Mouse (Mus musculus) brain, embryonic 14.5 days (tissue): Measurements from ENCODE around the gene Sox9. TPM values are rescaled to one million over a fixed set of nuclear protein-coding genes. Genes with fewer than 3 reads are reported as not detected.

Source experiments
- DNase-seq: peaks from one replicate; pipeline ENCODE4 v3.0.0-alpha.2; 2011; ENCODE audit warnings: low read depth
- CTCF ChIP-seq: fragments of 200-500 bp; IDR thresholded peaks from 2 replicates; pipeline ENCODE4 v1.5.1; 2012; ENCODE audit warnings: inconsistent platforms, mild to moderate bottlenecking, moderate library complexity, borderline replicate concordance; ENCODE audit not compliant: insufficient read depth, insufficient read length; ENCODE audit errors: extremely low read depth
- POLR2A ChIP-seq: fragments of 200-500 bp; IDR thresholded peaks from 2 replicates; pipeline ENCODE4 v1.6.1; 2012; ENCODE audit warnings: mild to moderate bottlenecking, inconsistent platforms, borderline replicate concordance; ENCODE audit not compliant: poor library complexity, insufficient read depth, insufficient read length, severe bottlenecking; ENCODE audit errors: extremely low read depth
- polyA plus RNA-seq: library from polyadenylated mRNA; depleted of rRNA; stranded (reverse); fragments of >200 nt; gene quantifications from 2 replicates; pipeline ENCODE4 v1.2.3, GENCODE M21; 2012; rRNA removed

Gene Sox9
- polyA plus RNA-seq, result 24.1 and 33.2 TPM in 2 replicates

DNA sequence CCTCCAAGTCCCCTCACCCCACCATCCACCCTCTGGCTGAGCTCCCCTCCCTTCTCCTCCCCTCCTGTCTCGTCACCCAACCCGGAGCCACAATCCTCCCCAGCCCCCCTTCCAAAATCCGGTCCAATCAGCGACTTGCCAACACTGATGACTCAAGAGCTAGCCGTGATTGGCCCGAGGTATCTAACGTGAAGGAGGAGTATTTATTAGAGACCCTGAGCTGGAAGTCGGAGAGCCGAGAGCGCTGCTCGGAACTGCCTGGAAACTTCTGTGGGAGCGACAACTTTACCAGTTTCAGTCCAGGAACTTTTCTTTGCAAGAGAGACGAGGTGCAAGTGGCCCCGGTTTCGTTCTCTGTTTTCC is at the start of gene Sox9:
Gene Sox9 (plus strand): TSS at position 231 of the 363 bp plus-strand sequence.
- TF ChIP-seq POLR2A (peak; percentile 79; the same call in 1 of the 2 replicates), CTCF (no peak)
- peak; percentile 99 for DNase-seq

DNA sequence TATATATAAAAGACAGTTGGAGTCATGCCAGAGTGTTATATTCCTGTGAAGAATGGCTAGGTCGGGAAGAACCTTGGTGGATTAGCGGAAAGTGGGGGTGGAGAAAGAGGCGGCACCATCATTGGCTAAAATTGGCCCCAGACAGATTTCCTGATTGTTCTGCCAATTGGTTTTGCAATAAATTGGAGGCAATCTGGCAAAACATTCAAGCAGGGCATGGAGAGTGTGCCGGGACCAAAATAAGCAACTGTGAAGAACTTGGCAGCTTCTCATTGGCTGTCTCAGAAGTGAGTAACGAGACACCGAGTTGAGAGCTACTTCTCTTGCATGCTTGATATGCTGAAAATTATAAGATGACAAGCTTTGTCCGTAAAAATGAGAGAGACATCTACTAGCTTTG is 49.6 kb upstream of the Sox9 start:
- TF ChIP-seq CTCF, result no peak
- TF ChIP-seq POLR2A, result no peak
- DNase-seq, result peak; percentile 59

DNA sequence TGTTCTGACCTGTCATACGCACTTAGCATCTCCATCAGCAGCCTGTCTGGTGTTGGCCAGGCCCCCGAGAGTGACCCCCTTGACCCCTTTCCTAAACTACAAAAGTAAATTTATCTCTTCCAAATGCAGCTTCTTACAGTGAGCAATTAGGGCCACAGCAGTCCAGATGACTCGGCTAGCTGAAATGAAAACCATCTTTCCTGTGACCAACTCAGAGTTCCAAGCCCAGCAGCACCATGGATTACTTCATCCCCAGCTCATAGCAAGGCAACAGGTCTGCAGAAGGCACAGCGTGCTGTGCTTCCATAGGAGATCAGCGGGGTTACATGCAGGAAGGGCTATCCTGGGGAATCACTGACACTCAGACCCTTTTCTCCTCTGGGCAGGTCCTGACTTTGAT is 45.0 kb upstream of the Sox9 start:
- TF ChIP-seq POLR2A (no peak), CTCF (no peak)
- no peak for DNase-seq

DNA sequence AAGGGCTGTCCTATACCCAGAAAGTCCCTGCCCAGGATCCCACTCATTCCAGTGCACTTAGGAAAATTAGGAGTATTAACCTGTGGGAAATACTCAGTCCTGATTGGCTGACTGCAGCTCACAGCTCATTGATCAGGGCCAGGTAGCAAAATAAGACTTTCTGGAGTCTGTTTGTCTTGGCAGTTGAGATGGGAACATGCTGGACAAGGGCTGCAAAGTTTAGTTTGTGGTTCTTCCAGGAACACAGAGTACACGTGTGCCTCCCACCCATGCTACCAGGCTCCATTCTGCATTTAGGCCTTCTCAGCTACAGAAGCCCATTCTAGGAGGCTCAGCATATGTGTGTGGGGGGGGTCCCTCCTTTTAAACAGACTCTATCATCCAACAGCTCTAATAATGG is 42.3 kb upstream of the Sox9 start:
- TF ChIP-seq CTCF (no peak), POLR2A (no peak)
- no peak for DNase-seq

DNA sequence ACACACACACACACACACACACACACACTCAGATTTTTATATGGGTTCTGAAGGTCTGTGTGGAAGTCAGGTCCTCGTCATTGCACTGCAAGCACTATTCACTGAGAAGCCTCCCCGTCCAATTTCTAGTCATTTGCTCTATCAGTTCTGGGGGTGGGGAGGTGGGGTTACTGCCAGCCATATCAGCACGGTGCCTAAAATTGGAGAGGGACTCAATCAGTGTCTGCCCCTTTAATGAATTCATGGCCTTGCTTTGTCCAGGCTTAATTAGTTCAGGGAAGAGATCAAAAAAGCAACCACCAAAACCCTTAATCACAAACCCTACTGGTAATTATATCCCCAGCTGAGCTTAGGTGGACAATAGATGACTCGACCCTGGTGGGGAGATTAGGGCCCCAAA is 25.5 kb upstream of the Sox9 start:
- peak; percentile 26 for DNase-seq
- TF ChIP-seq CTCF (no peak), POLR2A (no peak)

DNA sequence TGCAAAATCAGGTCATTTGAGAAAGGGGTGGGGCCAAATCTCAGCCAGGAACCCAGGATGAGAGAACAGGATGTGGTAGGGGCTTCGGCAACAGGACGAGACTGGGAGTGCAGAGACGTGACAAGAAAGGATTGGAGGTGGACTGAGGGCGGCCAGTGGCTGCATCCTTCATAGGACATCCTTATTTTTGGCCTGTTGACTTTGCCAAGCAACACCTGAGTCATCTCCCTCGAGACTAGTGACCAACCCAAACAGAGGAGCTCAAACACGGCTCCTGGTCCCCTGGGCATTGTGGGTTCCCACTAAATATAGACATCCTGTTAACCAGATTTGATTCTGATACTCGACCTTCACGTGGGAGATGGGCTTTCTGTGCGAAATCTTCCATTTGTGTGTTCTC is 24.0 kb upstream of the Sox9 start:
- TF ChIP-seq CTCF (no peak), POLR2A (no peak)
- DNase-seq, result no peak

DNA sequence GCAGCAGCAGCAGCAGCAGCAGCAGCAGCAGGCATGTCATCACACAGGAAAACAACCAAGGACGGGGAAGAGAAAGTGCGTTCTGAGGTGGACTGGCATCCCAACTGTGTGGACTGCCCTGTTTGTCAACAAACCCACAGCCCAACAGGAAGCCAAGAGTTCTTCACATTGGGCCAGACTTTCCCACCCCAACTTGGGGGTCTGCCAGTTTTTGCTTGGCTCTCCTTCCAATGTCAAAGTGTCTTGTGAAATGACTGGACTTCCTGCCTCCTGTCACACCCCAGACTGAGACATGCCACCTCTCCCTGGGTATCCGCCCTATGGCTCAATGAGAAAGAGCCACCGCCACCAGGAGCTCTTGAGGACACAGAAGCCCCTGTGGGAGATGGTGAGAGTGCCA is 15.1 kb upstream of the Sox9 start:
- DNase-seq, result no peak
- TF ChIP-seq CTCF, result no peak
- no peak for TF ChIP-seq POLR2A

DNA sequence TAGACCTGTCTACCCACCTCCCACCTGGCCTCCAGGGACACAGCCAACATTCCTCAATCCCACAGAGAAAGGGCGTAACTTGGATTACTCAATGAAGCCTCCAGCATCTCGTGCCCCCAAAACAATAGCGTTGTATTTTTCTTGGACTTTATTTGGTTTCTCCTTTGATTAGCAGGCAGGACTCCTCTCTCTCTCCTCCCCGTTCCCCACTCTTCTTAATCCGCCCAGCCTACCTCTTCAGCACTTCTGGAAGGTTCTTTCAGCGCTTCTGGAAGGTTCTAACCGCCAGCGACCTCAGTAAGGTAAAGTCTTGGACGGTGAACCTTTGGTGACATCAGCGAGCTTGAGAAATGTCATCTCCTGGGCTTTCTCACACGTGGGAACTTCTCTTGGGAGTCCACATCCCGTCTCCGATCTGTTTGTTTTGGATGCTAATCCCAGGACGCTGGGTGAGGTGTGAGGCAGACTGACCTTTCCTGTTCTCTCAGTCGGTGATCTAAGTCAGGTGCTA is 14.4 kb upstream of the Sox9 start:
- no peak for DNase-seq
- no peak for TF ChIP-seq POLR2A

DNA sequence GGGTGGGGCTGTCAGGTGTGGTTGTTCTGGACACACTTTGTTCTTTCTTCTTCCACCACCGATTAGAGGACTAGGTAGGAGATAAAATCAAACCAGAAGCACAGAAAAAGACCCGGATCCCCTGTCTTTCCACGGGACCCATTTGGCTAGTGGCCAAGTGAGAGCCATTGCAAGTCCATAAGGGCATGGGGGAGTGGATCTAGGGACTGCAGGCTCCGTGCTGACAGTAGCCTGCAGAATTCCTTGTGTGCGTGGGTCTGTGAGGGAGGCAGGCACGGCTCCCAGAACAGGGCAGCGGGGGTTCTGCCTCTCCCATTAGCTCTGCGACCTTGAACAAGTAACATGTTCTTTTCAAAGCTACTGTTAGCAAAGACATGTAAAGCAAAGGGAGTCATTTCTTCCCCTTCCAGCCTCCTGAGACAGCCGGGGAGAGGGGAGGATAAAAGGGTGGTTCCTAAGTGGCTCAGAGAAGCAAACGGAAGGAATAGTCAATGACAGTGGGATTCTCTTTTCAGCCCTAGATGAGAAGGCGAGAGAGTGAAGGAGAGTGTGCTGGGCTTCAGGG is 9.2 kb upstream of the Sox9 start:
- peak; percentile 52 for DNase-seq

DNA sequence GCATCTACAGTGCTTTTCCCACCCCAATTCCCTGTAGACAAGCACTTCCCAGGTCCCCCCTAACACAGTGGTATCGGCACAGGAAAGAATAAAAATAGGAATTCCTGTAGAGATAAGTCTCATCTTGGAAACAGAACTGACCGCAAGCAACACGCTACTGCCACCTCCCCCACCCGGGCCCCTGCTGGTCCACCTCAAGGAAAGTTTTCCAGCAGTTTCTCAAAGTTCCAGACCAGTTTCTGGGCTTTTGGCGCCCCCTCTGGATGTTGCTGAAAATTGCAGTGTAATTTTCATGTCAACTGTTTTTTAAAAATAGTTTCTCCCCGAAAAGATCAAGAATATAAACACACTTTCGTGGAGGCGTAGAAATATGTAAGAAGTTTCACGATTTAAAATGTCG is 2.3 kb upstream of the Sox9 start:
- TF ChIP-seq POLR2A, result no peak
- TF ChIP-seq CTCF, result peak; percentile 74; the same call in 1 of the 2 replicates
- DNase-seq, result peak; percentile 79

More for the DNA sequence above, 9.2 kb upstream of the Sox9 start:
- TF ChIP-seq CTCF (no peak), POLR2A (no peak)

DNA sequence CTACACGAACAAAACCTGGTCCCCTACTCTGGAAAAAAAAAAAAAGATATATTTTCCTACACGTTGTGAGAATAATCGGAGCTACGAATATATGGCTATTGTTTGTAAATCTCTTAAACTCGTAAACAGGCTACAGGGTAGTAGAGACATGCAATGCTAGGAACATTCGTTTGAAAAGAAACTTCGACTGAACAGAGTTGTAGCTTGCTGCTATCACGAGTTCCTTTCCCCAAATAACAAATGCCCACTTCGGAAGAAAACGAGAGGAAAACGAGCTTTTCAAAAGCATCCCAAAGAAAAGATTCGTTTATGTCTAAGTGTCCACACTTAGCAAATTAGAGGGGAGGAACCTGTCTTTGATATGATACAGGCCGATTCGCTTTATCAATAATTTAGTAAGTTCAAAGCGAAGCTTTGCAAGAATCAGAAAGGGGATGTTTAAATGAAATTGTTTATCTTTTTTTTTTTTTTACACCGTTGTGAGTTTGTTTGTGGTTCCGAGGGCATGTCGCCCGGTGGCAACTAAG is 1.6 kb upstream of the Sox9 start:
- TF ChIP-seq CTCF (no peak), POLR2A (no peak)

More for the DNA sequence above, 1.6 kb upstream of the Sox9 start:
- peak; percentile 52 for DNase-seq
